Mouse (Mus musculus) liver, embryonic 11.5 days (tissue): ENCODE results near the gene Mbnl2. TPM values are rescaled to one million over a fixed set of nuclear protein-coding genes. Genes with fewer than 3 reads are reported as not detected.

Experiments
- ATAC-seq: fragments of 200-750 bp; cut with Nextera tagmentation; replicated peaks from 2 replicates; pipeline ENCODE4 v1.8.0; 2017; ENCODE audit warnings: moderate number of reproducible peaks, mild to moderate bottlenecking, moderate TSS enrichment, moderate library complexity; ENCODE audit not compliant: low FRiP score
- DNase-seq: peaks from one replicate; pipeline ENCODE4 v3.0.0-alpha.2; 2017; ENCODE audit warnings: low spot score
- H3K27ac ChIP-seq: fragments of 300-500 bp; sonication (generic); 2 replicates; pipeline ENCODE4 v1.5.1; 2014; ENCODE audit warnings: mild to moderate bottlenecking, low read depth, low read length, control low read depth
- H3K27me3 ChIP-seq: fragments of 300-500 bp; sonication (generic); replicated peaks from 2 replicates; pipeline ENCODE4 v1.6.1; 2014; ENCODE audit warnings: low read length, mixed read lengths; ENCODE audit not compliant: control insufficient read depth, insufficient read depth
- H3K36me3 ChIP-seq: fragments of 300-500 bp; sonication (generic); 2 replicates; pipeline ENCODE4 v1.6.1; 2014; ENCODE audit warnings: mild to moderate bottlenecking, low read length, moderate library complexity, mixed read lengths; ENCODE audit not compliant: control insufficient read depth, insufficient read depth
- H3K4me1 ChIP-seq: fragments of 300-500 bp; sonication (generic); replicated peaks from 2 replicates; pipeline ENCODE4 v1.6.1; 2014; ENCODE audit warnings: low read length, mixed read lengths; ENCODE audit not compliant: control insufficient read depth, insufficient read depth
- H3K4me2 ChIP-seq: fragments of 300-500 bp; sonication (generic); 2 replicates; pipeline ENCODE4 v1.6.1; 2014; ENCODE audit warnings: mild to moderate bottlenecking, control low read depth, moderate library complexity
- H3K4me3 ChIP-seq: fragments of 300-500 bp; sonication (generic); 2 replicates; pipeline ENCODE4 v1.5.1; 2014; ENCODE audit warnings: low read depth, low read length, control low read depth
- H3K9ac ChIP-seq: fragments of 300-500 bp; sonication (generic); 2 replicates; pipeline ENCODE4 v1.6.1; 2014; ENCODE audit warnings: low read depth, low read length, control low read depth
- H3K9me3 ChIP-seq: fragments of 300-500 bp; sonication (generic); 2 replicates; pipeline ENCODE4 v1.6.1; 2016; ENCODE audit warnings: low read length, inconsistent platforms, mixed read lengths; ENCODE audit not compliant: control insufficient read depth
- WGBS: fragments of 180-500 bp; shearing (Covaris S2); extraction: QIAGEN DNeasy Blood & Tissue Kit; methylation state at CpG from one replicate; pipeline ENCODE4 v1.1.7; 2014; 5-methylcytosine and 5-hydroxymethylcytosine counted together
- polyA plus RNA-seq: library from polyadenylated mRNA; unstranded; fragments of >200 nt; fragmentation: Nextera tagmentation; extraction: Ambion mirVana; gene quantifications from 2 replicates; pipeline ENCODE4 v1.2.1, GENCODE M21; 2014

The Mbnl2 gene
- polyA plus RNA-seq, 1 experiment from 2014 or later, result 38.2 TPM

- no peak overlapping the region for H3K4me3 ChIP-seq
- H3K36me3 ChIP-seq, result no peaks in the 10 kb centered on the region
- H3K9ac ChIP-seq, result no peak overlapping the region
- no peaks in the 10 kb centered on the region for H3K27me3 ChIP-seq
- 87% methylated on average over 2 of the region's 2 CpGs for WGBS
- no peaks in the 10 kb centered on the region for H3K4me1 ChIP-seq
- no peak for ATAC-seq
- H3K9me3 ChIP-seq, result no peaks in the 10 kb centered on the region
- no peak overlapping the region for H3K4me2 ChIP-seq
- H3K27ac ChIP-seq, result no peak overlapping the region
- no peak for DNase-seq
Observed at GRCm38 (mm10) chr14:120256146-120256545, 19.3 kb upstream of the Mbnl2 start.

- Histone ChIP-seq H3K36me3 (no peaks in the 10 kb centered on the region), H3K9ac (no peak overlapping the region), H3K27me3 (no peaks in the 10 kb centered on the region), H3K9me3 (no peaks in the 10 kb centered on the region), H3K4me2 (peak overlapping the region; percentile 6), H3K4me3 (no peak overlapping the region), H3K4me1 (no peaks in the 10 kb centered on the region), H3K27ac (no peak overlapping the region)
- ATAC-seq (no peak), DNase-seq (no peak)
- WGBS, result 64% methylated on average over 15 of the region's 15 CpGs
Observed at GRCm38 (mm10) chr14:120256623-120257384, 18.7 kb upstream of the Mbnl2 start.

GRCm38 (mm10) chr14:120257483-120257882 is 18.0 kb upstream of the Mbnl2 start:
- no peak overlapping the region for H3K27ac ChIP-seq
- ATAC-seq, result no peak
- H3K4me1 ChIP-seq, result no peaks in the 10 kb centered on the region
- H3K9me3 ChIP-seq, result no peaks in the 10 kb centered on the region
- no peaks in the 10 kb centered on the region for H3K27me3 ChIP-seq
- DNase-seq, result no peak
- H3K4me3 ChIP-seq, result no peak overlapping the region
- H3K36me3 ChIP-seq, result no peaks in the 10 kb centered on the region
- no peak overlapping the region for H3K4me2 ChIP-seq
- H3K9ac ChIP-seq, result no peak overlapping the region
- WGBS, result 68% methylated on average over 6 of the region's 6 CpGs

- Histone ChIP-seq H3K9ac (no peak overlapping the region), H3K4me1 (no peaks in the 10 kb centered on the region), H3K4me3 (no peak overlapping the region), H3K27me3 (no peaks in the 10 kb centered on the region), H3K36me3 (no peaks in the 10 kb centered on the region), H3K9me3 (no peaks in the 10 kb centered on the region), H3K4me2 (no peak overlapping the region), H3K27ac (no peak overlapping the region)
- DNase-seq, result no peak
- 80% methylated on average over 1 of the region's 1 CpGs for WGBS
- ATAC-seq, result no peak
Observed at GRCm38 (mm10) chr14:120259426-120259825, 16.0 kb upstream of the Mbnl2 start.

GRCm38 (mm10) chr14:120261606-120262005 is 13.9 kb upstream of the Mbnl2 start:
- H3K27me3 ChIP-seq, result no peaks in the 10 kb centered on the region
- no peak overlapping the region for H3K4me2 ChIP-seq
- no peaks in the 10 kb centered on the region for H3K4me1 ChIP-seq
- WGBS, result 91% methylated on average over 11 of the region's 11 CpGs
- H3K27ac ChIP-seq, result no peak overlapping the region
- ATAC-seq (no peak), DNase-seq (no peak)
- no peaks in the 10 kb centered on the region for H3K9me3 ChIP-seq
- no peaks in the 10 kb centered on the region for H3K36me3 ChIP-seq
- H3K4me3 ChIP-seq, result no peak overlapping the region
- H3K9ac ChIP-seq, result no peak overlapping the region

GRCm38 (mm10) chr14:120262660-120263379 is 12.6 kb upstream of the Mbnl2 start:
- Histone ChIP-seq H3K4me3 (no peak overlapping the region), H3K36me3 (no peaks in the 10 kb centered on the region), H3K9me3 (no peaks in the 10 kb centered on the region), H3K27me3 (no peaks in the 10 kb centered on the region), H3K4me1 (no peaks in the 10 kb centered on the region), H3K27ac (no peak overlapping the region), H3K4me2 (no peak overlapping the region), H3K9ac (no peak overlapping the region)
- DNase-seq (no peak), ATAC-seq (no peak)
- WGBS, result 79% methylated on average over 14 of the region's 14 CpGs

GRCm38 (mm10) chr14:120263380-120264135 is 11.9 kb upstream of the Mbnl2 start:
- 77% methylated on average over 11 of the region's 11 CpGs for WGBS
- Histone ChIP-seq H3K4me3 (no peak overlapping the region), H3K27ac (no peak overlapping the region), H3K27me3 (no peaks in the 10 kb centered on the region), H3K9me3 (no peaks in the 10 kb centered on the region), H3K4me1 (no peaks in the 10 kb centered on the region), H3K36me3 (no peaks in the 10 kb centered on the region), H3K4me2 (no peak overlapping the region), H3K9ac (no peak overlapping the region)
- ATAC-seq, result no peak
- no peak for DNase-seq

GRCm38 (mm10) chr14:120265886-120266285 is 9.6 kb upstream of the Mbnl2 start:
- ATAC-seq (no peak), DNase-seq (no peak)
- Histone ChIP-seq H3K4me2 (no peak overlapping the region), H3K9ac (no peak overlapping the region), H3K36me3 (no peaks in the 10 kb centered on the region), H3K4me3 (no peak overlapping the region), H3K27ac (no peak overlapping the region), H3K4me1 (0 out of 2 replicates have a peak, but pooled peaks cover 6% of the 10 kb centered on the region), H3K9me3 (no peaks in the 10 kb centered on the region), H3K27me3 (no peaks in the 10 kb centered on the region)
